Comparison of ENCODE assay signal across 8 mouse cellular contexts in the genomic region with DNA sequence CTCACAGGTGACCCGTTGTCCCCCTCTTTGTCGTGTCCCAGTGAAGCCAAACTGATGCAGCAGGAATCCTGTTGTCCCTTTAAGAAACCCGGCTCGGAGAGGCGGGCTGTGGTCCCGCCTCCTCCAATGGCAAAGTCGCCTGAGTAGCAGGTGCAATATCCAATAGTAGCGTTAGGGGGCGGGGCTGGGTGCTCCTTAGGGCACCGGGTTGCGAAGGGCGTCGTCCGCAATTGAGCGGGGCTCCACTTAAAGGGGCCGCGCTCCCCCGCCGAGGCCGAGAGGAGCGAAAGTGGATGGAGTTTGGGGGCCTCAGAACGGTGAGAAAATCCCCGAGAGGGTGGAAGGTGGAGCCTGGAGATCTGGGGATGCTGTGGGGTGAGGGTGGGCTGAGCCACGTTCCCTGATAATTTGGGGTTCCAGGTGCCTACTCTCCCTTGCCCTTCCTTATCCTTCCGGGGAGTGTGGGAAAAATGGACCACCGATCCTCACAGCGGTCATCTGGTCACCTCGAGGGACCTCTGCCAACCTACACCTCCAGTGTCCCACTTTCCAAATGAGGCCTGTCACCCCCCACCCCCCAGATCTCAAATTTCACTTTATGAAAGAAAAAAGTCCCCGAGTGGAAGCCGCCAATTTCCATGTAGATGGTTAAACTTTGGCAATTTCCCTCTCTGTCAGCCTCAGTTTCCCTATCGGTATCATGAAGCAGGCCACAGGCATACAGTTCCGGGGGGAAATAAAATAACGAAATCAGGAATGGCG. TPM values are rescaled to one million over a fixed set of nuclear protein-coding genes. Genes with fewer than 3 reads are reported as not detected.
DNase-seq lines count a peak whose midpoint lies in the region; ATAC-seq and TF ChIP-seq lines count a peak whose summit lies in the region.

A gene (plus strand): TSS at position 223 of the 762 bp plus-strand sequence.

- peak within 1 kb of the TSS; percentile 63 for H3K9ac ChIP-seq in embryonic facial prominence, embryonic 14.5 days (ENCODE audit: low read depth, low read length)
- H3K9ac ChIP-seq in limb, embryonic 13.5 days: peak within 1 kb of the TSS; percentile 58
- peak within 1 kb of the TSS; percentile 50 for H3K9ac ChIP-seq in midbrain, embryonic 15.5 days

- peak within 1 kb of the TSS; percentile 82 for H3K4me3 ChIP-seq in bone marrow, adult 2 months (replicated peaks; ENCODE audit: control insufficient read depth, low read depth, low read length)
- peak within 1 kb of the TSS; percentile 51 for H3K4me3 ChIP-seq in embryonic facial prominence, embryonic 14.5 days (ENCODE audit: low read depth, low read length)
- peak within 1 kb of the TSS; percentile 51 for H3K4me3 ChIP-seq in limb, embryonic 13.5 days
- H3K4me3 ChIP-seq in midbrain, embryonic 15.5 days: peak within 1 kb of the TSS; percentile 54

- peak within 1 kb of the TSS; percentile 92 for H3K4me2 ChIP-seq in embryonic facial prominence, embryonic 14.5 days (ENCODE audit: low read depth, low read length)
- peak within 1 kb of the TSS; percentile 79 for H3K4me2 ChIP-seq in limb, embryonic 13.5 days (replicated peaks)
- H3K4me2 ChIP-seq in midbrain, embryonic 15.5 days: peak within 1 kb of the TSS; percentile 87

- WGBS in bone marrow, adult 2 months: under 1% methylated on average over 34 of the region's 34 CpGs
- WGBS in embryonic facial prominence, embryonic 14.5 days: under 1% methylated on average over 24 of the region's 34 CpGs
- WGBS in limb, embryonic 13.5 days: under 1% methylated on average over 34 of the region's 34 CpGs
- WGBS in midbrain, embryonic 15.5 days: under 1% methylated on average over 34 of the region's 34 CpGs

- H3K4me1 ChIP-seq in bone marrow, adult 2 months (ENCODE audit: control insufficient read depth, insufficient read depth, low read length): peaks cover 2% of the 10 kb centered on the region
- 0 out of 2 replicates have a peak, but pooled peaks cover 6% of the 10 kb centered on the region for H3K4me1 ChIP-seq in embryonic facial prominence, embryonic 14.5 days (ENCODE audit: control insufficient read depth, insufficient read depth, low read length)
- H3K4me1 ChIP-seq in limb, embryonic 13.5 days: peaks cover 15% of the 10 kb centered on the region
- H3K4me1 ChIP-seq in midbrain, embryonic 15.5 days: peaks cover 25% of the 10 kb centered on the region

- peaks cover 41% of the 10 kb centered on the region for H3K36me3 ChIP-seq in embryonic facial prominence, embryonic 14.5 days (ENCODE audit: control insufficient read depth, insufficient read depth, low read length)
- peaks cover 45% of the 10 kb centered on the region for H3K36me3 ChIP-seq in limb, embryonic 13.5 days
- H3K36me3 ChIP-seq in midbrain, embryonic 15.5 days (replicated peaks): no peaks in the 10 kb centered on the region

- H3K9me3 ChIP-seq in embryonic facial prominence, embryonic 14.5 days (ENCODE audit: control insufficient read depth, low read length): 0 out of 2 replicates have a peak, but pooled peaks cover 3% of the 10 kb centered on the region
- peaks cover 3% of the 10 kb centered on the region for H3K9me3 ChIP-seq in limb, embryonic 13.5 days
- H3K9me3 ChIP-seq in midbrain, embryonic 15.5 days: no peaks in the 10 kb centered on the region

- peak; percentile 96 for DNase-seq in A20 (ENCODE audit: low read depth, low spot score)
- DNase-seq in embryonic facial prominence, embryonic 14.5 days (ENCODE audit: low spot score): peak; percentile 97
- DNase-seq in heart, adult 8-10 months (ENCODE audit: low spot score): peak; percentile 97
- DNase-seq in kidney, adult 9 months: peak; percentile 97
- peak; percentile 94 to 96 for DNase-seq in spleen, adult 18-20 months

- H3K27me3 ChIP-seq in embryonic facial prominence, embryonic 14.5 days (replicated peaks; ENCODE audit: control insufficient read depth, insufficient read depth, low read length): no peaks in the 10 kb centered on the region
- peaks cover 33% of the 10 kb centered on the region for H3K27me3 ChIP-seq in limb, embryonic 13.5 days
- H3K27me3 ChIP-seq in midbrain, embryonic 15.5 days (replicated peaks): peaks cover 4% of the 10 kb centered on the region; the same call in 1 of the 2 replicates

- peak; percentile 90 for ATAC-seq in embryonic facial prominence, embryonic 14.5 days (ENCODE audit: low read depth)
- ATAC-seq in limb, embryonic 13.5 days (ENCODE audit: low FRiP score, low read depth): peak; percentile 79
- peak; percentile 85 for ATAC-seq in midbrain, embryonic 15.5 days (replicated peaks)

- TF ChIP-seq CTCF in bone marrow, adult 2 months (IDR thresholded peaks at IDR 0.05; ENCODE audit: control insufficient read depth, insufficient read depth, low read length): no peak

- TF ChIP-seq POLR2A in bone marrow, adult 2 months (IDR thresholded peaks at IDR 0.05; ENCODE audit: borderline replicate concordance, control insufficient read depth, low read depth, low read length): peak; percentile 73; the same call in 1 of the 2 replicates

- peak within 1 kb of the TSS; percentile 88 for H3K27ac ChIP-seq in bone marrow, adult 2 months (ENCODE audit: control insufficient read depth, insufficient read depth, low read depth, low read length, poor library complexity)
- H3K27ac ChIP-seq in embryonic facial prominence, embryonic 14.5 days (replicated peaks; ENCODE audit: low read depth, low read length): peak within 1 kb of the TSS; percentile 44
- peak within 1 kb of the TSS; percentile 6; the same call in 1 of the 2 replicates for H3K27ac ChIP-seq in limb, embryonic 13.5 days
- H3K27ac ChIP-seq in midbrain, embryonic 15.5 days: peak within 1 kb of the TSS; percentile 66

RNA-seq across cellular contexts. Expression of the gene that starts here (rescaled TPM):
- 54.3 and 96.9 TPM in 2 replicates for polyA plus RNA-seq in bone marrow, adult 2 months (2011; ENCODE audit: insufficient read depth, insufficient read length, low replicate concordance, missing spikeins)
- polyA plus RNA-seq in embryonic facial prominence, embryonic 14.5 days (2014; fragmentation: Nextera tagmentation; extraction: Ambion mirVana): 2.5 and 2.8 TPM in 2 replicates
- 1 to 10 TPM; 7.5 to 8.5 (median 8.0) TPM for total RNA-seq in heart, adult 8-10 months (2022)
- 1.8 and 1.9 TPM in 2 replicates for polyA plus RNA-seq in limb, embryonic 13.5 days (2015; fragmentation: Nextera tagmentation; extraction: Ambion mirVana)
- 4.4 and 4.8 TPM in 2 replicates for polyA plus RNA-seq in midbrain, embryonic 15.5 days (2015; fragmentation: Nextera tagmentation; extraction: Ambion mirVana)

Comparison
In these comparisons a context has a peak if more than half of its experiments do, and no peak if none do; other contexts are left out.
1. Peak in every context shown above with its lines: DNase-seq, ATAC-seq, H3K4me3 ChIP-seq and H3K27ac ChIP-seq.
2. H3K27ac ChIP-seq: peak in every context shown above with its lines; median percentile 88 in bone marrow, adult 2 months; 66 in midbrain, embryonic 15.5 days; 44 in embryonic facial prominence, embryonic 14.5 days; 6 in limb, embryonic 13.5 days.